Mouse (Mus musculus) brown adipose tissue, adult 24 weeks (tissue): ENCODE data around the gene Cbr2. TPM values are rescaled to one million over a fixed set of nuclear protein-coding genes. Genes with fewer than 3 reads are reported as not detected.
A peak's percentile ranks its signal among the peaks of the same experiment; 100 is the strongest.
"Not testable (repeated sequence)": the region's sequence is repeated elsewhere in the genome, so short reads cannot be mapped to it uniquely, and the experiment has no call there.

ENCODE experiments used
- H3K27ac ChIP-seq: fragments of 200-500 bp; replicated peaks from 2 replicates; pipeline ENCODE4 v1.5.1; 2012; ENCODE audit warnings: low read depth, mild to moderate bottlenecking, low read length
- H3K4me1 ChIP-seq: fragments of 200-500 bp; 2 replicates; pipeline ENCODE4 v1.6.1; 2012; ENCODE audit warnings: low read length, mixed read lengths; ENCODE audit not compliant: control insufficient read depth, insufficient read depth, insufficient read length
- H3K4me3 ChIP-seq: fragments of 200-500 bp; 2 replicates; pipeline ENCODE4 v1.5.1; 2012; ENCODE audit warnings: low read depth, mild to moderate bottlenecking, low read length, moderate library complexity; ENCODE audit not compliant: insufficient read depth
- polyA plus RNA-seq: library from polyadenylated mRNA; stranded (reverse); fragments of >200 nt; gene quantifications from 2 replicates; pipeline ENCODE4 v1.2.4, GENCODE M21; 2012; ENCODE audit not compliant: missing spikeins, insufficient read depth, insufficient read length

Gene Cbr2
- polyA plus RNA-seq = 20.9 and 26.0 TPM in 2 replicates

- Histone ChIP-seq H3K4me3 (peak within 1 kb of the TSS; percentile 34), H3K4me1 (peaks cover 16% of the 10 kb centered on the region), H3K27ac (peak within 1 kb of the TSS; percentile 44)
Observed at GRCm38 (mm10) chr11:120731858-120732680, at the start of gene Cbr2. Cbr2 (minus strand) TSS chr11:120732114.

GRCm38 (mm10) chr11:120781361-120781760 lies 49.4 kb upstream of the Cbr2 start:
- not testable (repeated sequence) for H3K27ac ChIP-seq, H3K4me3 ChIP-seq, H3K4me1 ChIP-seq

- peaks cover 4% of the 10 kb centered on the region for H3K4me1 ChIP-seq
- H3K27ac ChIP-seq = no peak overlapping the region
- no peak overlapping the region for H3K4me3 ChIP-seq
Observed at GRCm38 (mm10) chr11:120779876-120780275, 48.0 kb upstream of the Cbr2 start.

GRCm38 (mm10) chr11:120777123-120777522 lies 45.2 kb upstream of the Cbr2 start:
- H3K4me3 ChIP-seq = no peak overlapping the region
- H3K4me1 ChIP-seq = no peaks in the 10 kb centered on the region

GRCm38 (mm10) chr11:120775774-120776469 lies 44.0 kb upstream of the Cbr2 start:
- no peak overlapping the region for H3K4me3 ChIP-seq
- no peaks in the 10 kb centered on the region for H3K4me1 ChIP-seq
- H3K27ac ChIP-seq = no peak overlapping the region

More at GRCm38 (mm10) chr11:120777123-120777522, 45.2 kb upstream of the Cbr2 start:
- no peak overlapping the region for H3K27ac ChIP-seq

- Histone ChIP-seq H3K27ac (no peak overlapping the region), H3K4me3 (no peak overlapping the region), H3K4me1 (no peaks in the 10 kb centered on the region)
Observed at GRCm38 (mm10) chr11:120773463-120774190, 41.7 kb upstream of the Cbr2 start.

- no peak overlapping the region for H3K4me3 ChIP-seq
- no peak overlapping the region for H3K27ac ChIP-seq
- no peaks in the 10 kb centered on the region for H3K4me1 ChIP-seq
Observed at GRCm38 (mm10) chr11:120772749-120773148, 40.8 kb upstream of the Cbr2 start.

- no peaks in the 10 kb centered on the region for H3K4me1 ChIP-seq
- H3K4me3 ChIP-seq = no peak overlapping the region
- no peak overlapping the region for H3K27ac ChIP-seq
Observed at GRCm38 (mm10) chr11:120768206-120768605, 36.3 kb upstream of the Cbr2 start.

GRCm38 (mm10) chr11:120767023-120767422 lies 35.1 kb upstream of the Cbr2 start:
- H3K4me3 ChIP-seq, H3K27ac ChIP-seq, H3K4me1 ChIP-seq: not testable (repeated sequence)

- not testable (repeated sequence) for H3K27ac ChIP-seq, H3K4me3 ChIP-seq, H3K4me1 ChIP-seq
Observed at GRCm38 (mm10) chr11:120763121-120763999, 31.4 kb upstream of the Cbr2 start.

- not testable (repeated sequence) for H3K4me3 ChIP-seq, H3K27ac ChIP-seq, H3K4me1 ChIP-seq
Observed at GRCm38 (mm10) chr11:120762672-120763041, 30.7 kb upstream of the Cbr2 start, which contains the start of gene Hmga1b. Hmga1b (plus strand) TSS chr11:120762794.

- Histone ChIP-seq H3K4me1 (no peaks in the 10 kb centered on the region), H3K4me3 (no peak overlapping the region), H3K27ac (no peak overlapping the region)
Observed at GRCm38 (mm10) chr11:120761811-120762671, 30.1 kb upstream of the Cbr2 start.

GRCm38 (mm10) chr11:120760236-120760635 lies 28.3 kb upstream of the Cbr2 start:
- H3K4me1 ChIP-seq = no peaks in the 10 kb centered on the region
- H3K4me3 ChIP-seq = no peak overlapping the region
- H3K27ac ChIP-seq = no peak overlapping the region

GRCm38 (mm10) chr11:120751606-120752005 lies 19.7 kb upstream of the Cbr2 start:
- H3K4me1 ChIP-seq = peaks cover 5% of the 10 kb centered on the region; the same call in 1 of the 2 replicates
- no peak overlapping the region for H3K4me3 ChIP-seq
- no peak overlapping the region for H3K27ac ChIP-seq
